Mouse (Mus musculus) C2C12 (cell line): ENCODE measurements around the gene Zmym4. TPM values are rescaled to one million over a fixed set of nuclear protein-coding genes. Genes with fewer than 3 reads are reported as not detected.
"Not testable (repeated sequence)": the region's sequence is repeated elsewhere in the genome, so short reads cannot be mapped to it uniquely, and the experiment has no call there.

ENCODE experiments used
- H3K27me3 ChIP-seq: one replicate; pipeline ENCODE4 v1.6.1; 2011; ENCODE audit not compliant: control insufficient read depth, insufficient read depth, insufficient read length
- H3K36me3 ChIP-seq: one replicate; pipeline ENCODE4 v1.6.1; 2011; ENCODE audit not compliant: control insufficient read depth, insufficient read depth
- H3K4me3 ChIP-seq: one replicate; pipeline ENCODE4 v1.5.1; 2011; ENCODE audit warnings: mild to moderate bottlenecking, control low read depth; ENCODE audit not compliant: poor library complexity, insufficient read depth, severe bottlenecking
- H3K79me2 ChIP-seq: one replicate; pipeline ENCODE4 v1.6.1; 2011; ENCODE audit not compliant: control insufficient read depth, insufficient read depth
- H3K79me3 ChIP-seq: one replicate; pipeline ENCODE4 v1.6.1; 2011; ENCODE audit warnings: low read depth, control low read depth
- H3ac ChIP-seq: one replicate; pipeline ENCODE3; 2011; ENCODE audit warnings: low read depth; ENCODE audit not compliant: control insufficient read depth, insufficient read length
- CEBPB ChIP-seq: IDR thresholded peaks from one replicate; pipeline ENCODE4 v1.6.1; 2011; ENCODE audit warnings: low read depth, mild to moderate bottlenecking, control low read depth, moderate library complexity
- CTCF ChIP-seq: IDR thresholded peaks from one replicate; pipeline ENCODE4 v1.5.1; 2011; ENCODE audit not compliant: control insufficient read depth, insufficient read depth, insufficient read length
- FOSL1 ChIP-seq: IDR thresholded peaks from one replicate; pipeline ENCODE4 v1.8.0; 2011; ENCODE audit warnings: mild to moderate bottlenecking, low read length; ENCODE audit not compliant: poor library complexity, insufficient read depth, severe bottlenecking
- MAX ChIP-seq: IDR thresholded peaks from one replicate; pipeline ENCODE4 v1.6.1; 2011; ENCODE audit warnings: mild to moderate bottlenecking, control low read depth
- MYOD1 ChIP-seq: IDR thresholded peaks from one replicate; pipeline ENCODE4 v1.6.1; 2011; ENCODE audit warnings: low read depth; ENCODE audit not compliant: control insufficient read depth, insufficient read length
- MYOG ChIP-seq: IDR thresholded peaks from one replicate; pipeline ENCODE4 v1.6.1; 2011; ENCODE audit not compliant: control insufficient read depth, insufficient read length; ENCODE audit errors: extremely low read depth
- USF1 ChIP-seq: IDR thresholded peaks from one replicate; pipeline ENCODE4 v1.6.1; 2011; ENCODE audit warnings: low read depth, mild to moderate bottlenecking, control low read depth, moderate library complexity
- polyA plus RNA-seq: library from polyadenylated mRNA; unstranded; fragments of >200 nt; fragmentation: generic; extraction: Trizol; gene quantifications from one replicate; pipeline ENCODE4 v1.2.1, GENCODE M21; 2012; ENCODE audit warnings: missing spikeins

The Zmym4 gene
- polyA plus RNA-seq, 1 experiment = 6.7 TPM

DNA sequence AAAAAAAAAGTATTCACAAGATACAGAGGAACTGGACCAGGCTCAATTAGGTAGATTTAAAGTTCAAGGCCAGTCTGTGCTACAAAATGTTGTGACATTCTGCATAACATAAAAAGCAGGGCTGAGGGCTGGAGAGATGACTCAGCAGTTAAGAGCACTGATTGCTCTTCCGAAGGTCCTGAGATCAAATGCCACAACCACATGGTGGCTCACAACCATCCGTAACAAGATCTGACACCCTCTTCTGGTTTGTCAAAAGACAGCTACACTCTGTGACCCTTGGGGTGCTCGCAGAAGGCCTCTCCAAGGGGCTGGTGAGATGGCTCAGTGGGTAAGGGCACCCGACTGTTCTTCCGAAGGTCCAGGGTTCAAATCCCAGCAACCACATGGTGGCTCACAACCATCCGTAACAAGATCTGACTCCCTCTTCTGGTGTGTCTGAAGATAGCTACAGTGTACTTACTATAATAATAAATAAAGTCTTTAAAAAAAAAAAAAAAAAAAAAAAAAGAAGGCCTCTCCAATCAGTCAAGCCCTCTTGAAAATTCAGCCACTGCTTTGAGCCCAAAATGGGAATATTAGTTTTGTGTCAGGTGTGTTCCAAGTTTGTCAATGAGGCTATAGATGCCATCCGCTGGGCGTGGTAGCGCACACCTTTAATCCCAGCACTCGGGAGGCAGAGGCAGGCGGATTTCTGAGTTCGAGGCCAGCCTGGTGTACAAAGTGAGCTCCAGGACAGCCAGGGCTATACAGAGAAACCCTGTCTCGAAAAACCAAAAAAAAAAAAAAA is 16.0 kb upstream of the Zmym4 start:
- peak; percentile 10 for TF ChIP-seq CEBPB
- H3K4me3 ChIP-seq, H3ac ChIP-seq, H3K27me3 ChIP-seq, H3K79me3 ChIP-seq, H3K36me3 ChIP-seq, H3K79me2 ChIP-seq: not testable (repeated sequence)

DNA sequence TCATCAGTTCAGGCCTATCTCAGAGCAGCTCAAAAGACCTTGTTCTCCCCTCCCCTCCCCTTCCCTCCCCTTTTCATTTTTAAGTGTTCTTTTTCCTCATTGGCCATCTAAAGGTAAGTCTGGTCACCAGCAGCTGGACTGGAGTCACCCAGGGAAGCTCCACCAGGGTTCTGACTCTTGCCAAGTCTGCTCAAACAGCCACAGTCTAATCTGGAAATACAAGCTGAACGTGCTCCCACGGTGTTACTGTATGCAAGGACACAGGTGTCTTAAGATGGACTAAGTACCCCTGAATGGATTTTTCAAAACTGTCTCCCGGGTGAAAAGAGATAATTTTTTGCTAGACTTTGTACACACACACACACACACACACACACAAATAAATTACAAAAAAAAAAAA is 15.4 kb upstream of the Zmym4 start:
- Histone ChIP-seq H3K79me3 (no peaks in the 10 kb centered on the region), H3ac (no peak overlapping the region), H3K36me3 (no peaks in the 10 kb centered on the region), H3K27me3 (no peaks in the 10 kb centered on the region), H3K79me2 (no peaks in the 10 kb centered on the region), H3K4me3 (no peak overlapping the region)
- TF ChIP-seq MYOD1 (no peak), USF1 (no peak), FOSL1 (no peak), MYOG (no peak), CTCF (no peak), CEBPB (no peak), MAX (no peak)

DNA sequence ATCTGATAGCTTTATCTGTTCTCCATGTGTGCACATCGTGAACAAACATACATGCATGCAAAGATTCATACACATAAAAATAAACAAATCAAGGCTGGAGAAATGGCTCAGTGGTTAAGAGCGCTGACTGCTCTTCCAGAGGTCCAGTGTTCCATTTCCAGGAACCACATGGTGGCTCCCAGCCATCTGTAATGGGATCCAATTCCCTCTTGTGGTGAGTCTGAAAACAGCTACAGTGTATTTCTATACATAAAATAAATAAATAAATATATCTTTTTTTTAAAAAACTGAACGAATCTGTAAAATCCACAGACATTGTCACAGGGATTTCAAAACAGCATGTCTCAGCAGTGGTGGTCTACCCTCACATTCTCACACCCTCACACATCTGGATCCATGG is 10.8 kb upstream of the Zmym4 start:
- Histone ChIP-seq H3K36me3 (no peaks in the 10 kb centered on the region), H3K27me3 (no peaks in the 10 kb centered on the region), H3K79me2 (no peaks in the 10 kb centered on the region), H3ac (no peak overlapping the region), H3K79me3 (no peaks in the 10 kb centered on the region), H3K4me3 (no peak overlapping the region)
- TF ChIP-seq FOSL1 (no peak), USF1 (no peak), CTCF (no peak), MAX (no peak), MYOD1 (no peak), MYOG (no peak), CEBPB (no peak)

DNA sequence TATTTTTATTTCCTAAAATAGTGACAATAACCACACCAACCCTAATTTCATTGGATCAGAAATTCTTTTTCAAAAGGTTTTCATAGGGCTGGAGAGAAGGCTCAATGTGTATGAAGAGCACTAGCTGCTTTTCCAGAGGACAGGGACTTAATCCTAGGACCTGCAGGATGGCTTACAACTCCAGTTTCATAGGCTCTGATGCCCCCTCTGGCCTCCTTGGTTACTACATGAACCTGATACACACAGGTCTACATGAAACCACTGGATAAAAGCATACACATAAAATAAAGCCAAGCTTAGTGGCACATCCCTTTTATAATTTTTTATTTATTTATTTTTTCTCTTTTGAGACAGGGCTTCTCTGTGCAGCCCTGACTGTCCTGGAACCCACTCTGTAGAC is 9.5 kb upstream of the Zmym4 start:
- Histone ChIP-seq H3K27me3 (no peaks in the 10 kb centered on the region), H3K4me3 (no peak overlapping the region), H3K36me3 (no peaks in the 10 kb centered on the region), H3K79me3 (no peaks in the 10 kb centered on the region), H3ac (no peak overlapping the region), H3K79me2 (no peaks in the 10 kb centered on the region)
- TF ChIP-seq MYOD1 (no peak), CTCF (no peak), MAX (no peak), MYOG (no peak), CEBPB (no peak), FOSL1 (no peak), USF1 (no peak)

DNA sequence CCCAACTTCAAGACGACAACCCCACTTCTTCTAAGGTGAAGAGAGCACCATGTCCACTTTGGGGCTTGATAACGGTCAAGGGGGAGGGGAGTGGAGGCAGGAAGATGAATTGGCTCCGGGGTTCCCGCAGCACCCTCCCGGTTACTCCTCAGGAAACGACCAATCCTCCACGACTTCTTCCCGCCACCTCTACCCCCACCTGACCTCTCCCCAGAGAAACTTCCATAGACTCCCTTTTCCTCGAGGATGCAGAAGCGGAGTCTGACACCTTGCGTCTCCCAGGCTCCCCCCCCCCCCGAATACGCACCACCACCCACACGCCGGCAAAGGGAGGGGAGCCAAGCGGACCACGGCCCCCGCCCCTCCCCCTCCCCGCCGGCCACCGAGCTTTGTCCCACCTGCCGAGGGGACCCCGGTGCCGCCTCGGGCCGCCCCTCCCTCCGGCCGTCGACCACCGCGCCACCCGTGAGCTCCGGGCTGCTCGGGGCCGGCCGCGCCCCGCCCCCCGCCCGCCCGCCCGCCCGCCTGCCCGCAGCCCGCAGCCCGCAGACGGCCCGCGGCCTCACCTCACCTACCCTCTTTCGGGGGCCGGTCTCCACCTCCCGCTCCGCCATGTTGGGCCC is 583 bp downstream of the Zmym4 start:
- Histone ChIP-seq H3K27me3 (no peaks in the 10 kb centered on the region), H3K4me3 (peak overlapping the region; percentile 75), H3K79me2 (peaks cover 55% of the 10 kb centered on the region), H3K36me3 (peaks cover 5% of the 10 kb centered on the region), H3K79me3 (peaks cover 38% of the 10 kb centered on the region), H3ac (peak overlapping the region; percentile 94)
- no peak for TF ChIP-seq MYOD1
- no peak for TF ChIP-seq MAX
- TF ChIP-seq CEBPB = no peak
- TF ChIP-seq FOSL1 = no peak
- no peak for TF ChIP-seq MYOG
- no peak for TF ChIP-seq USF1
- TF ChIP-seq CTCF = no peak
